Mouse (Mus musculus) neural tube, embryonic 11.5 days (tissue): ENCODE measurements around the gene Herc2. TPM values are rescaled to one million over a fixed set of nuclear protein-coding genes. Genes with fewer than 3 reads are reported as not detected.

Source experiments
- ATAC-seq: fragments of 200-750 bp; cut with Nextera tagmentation; 2 replicates; pipeline ENCODE4 v1.8.0; 2017; ENCODE audit warnings: moderate number of reproducible peaks, mild to moderate bottlenecking, moderate TSS enrichment, moderate library complexity; ENCODE audit not compliant: insufficient read depth, low FRiP score, low TSS enrichment
- DNase-seq: peaks from one replicate; pipeline ENCODE4 v3.0.0-alpha.2; 2015; ENCODE audit warnings: low spot score
- H3K27ac ChIP-seq: fragments of 300-500 bp; sonication (generic); 2 replicates; pipeline ENCODE4 v1.5.1; 2014; ENCODE audit warnings: low read depth, mild to moderate bottlenecking, low read length
- H3K27me3 ChIP-seq: fragments of 300-500 bp; sonication (generic); 2 replicates; pipeline ENCODE4 v1.6.1; 2014; ENCODE audit warnings: mild to moderate bottlenecking, low read length, mixed read lengths; ENCODE audit not compliant: control insufficient read depth, insufficient read depth
- H3K36me3 ChIP-seq: fragments of 300-500 bp; sonication (generic); 2 replicates; pipeline ENCODE4 v1.6.1; 2014; ENCODE audit warnings: mild to moderate bottlenecking, low read length, moderate library complexity, mixed read lengths; ENCODE audit not compliant: control insufficient read depth, insufficient read depth
- H3K4me1 ChIP-seq: fragments of 300-500 bp; sonication (generic); 2 replicates; pipeline ENCODE4 v1.6.1; 2014; ENCODE audit warnings: low read length, mixed read lengths; ENCODE audit not compliant: control insufficient read depth, insufficient read depth
- H3K4me2 ChIP-seq: fragments of 300-500 bp; sonication (generic); 2 replicates; pipeline ENCODE4 v1.6.1; 2014; ENCODE audit warnings: low read depth, mild to moderate bottlenecking, moderate library complexity
- H3K4me3 ChIP-seq: fragments of 300-500 bp; sonication (generic); 2 replicates; pipeline ENCODE4 v1.5.1; 2014; ENCODE audit warnings: low read depth, low read length
- H3K9ac ChIP-seq: fragments of 300-500 bp; sonication (generic); 2 replicates; pipeline ENCODE4 v1.6.1; 2014; ENCODE audit warnings: mild to moderate bottlenecking, low read length
- H3K9me3 ChIP-seq: fragments of 300-500 bp; sonication (generic); 2 replicates; pipeline ENCODE4 v1.6.1; 2016; ENCODE audit warnings: low read length; ENCODE audit not compliant: control insufficient read depth
- WGBS: fragments of 180-500 bp; shearing (Covaris S2); extraction: QIAGEN DNeasy Blood & Tissue Kit; methylation state at CpG from one replicate; pipeline ENCODE4 v1.1.7; 2014; 5-methylcytosine and 5-hydroxymethylcytosine counted together
- polyA plus RNA-seq: library from polyadenylated mRNA; unstranded; fragments of >200 nt; fragmentation: Nextera tagmentation; extraction: Ambion mirVana; gene quantifications from 2 replicates; pipeline ENCODE4 v1.2.1, GENCODE M21; 2014

The Herc2 gene
- polyA plus RNA-seq, 1 experiment from 2014 or later = 31.3 TPM

DNA sequence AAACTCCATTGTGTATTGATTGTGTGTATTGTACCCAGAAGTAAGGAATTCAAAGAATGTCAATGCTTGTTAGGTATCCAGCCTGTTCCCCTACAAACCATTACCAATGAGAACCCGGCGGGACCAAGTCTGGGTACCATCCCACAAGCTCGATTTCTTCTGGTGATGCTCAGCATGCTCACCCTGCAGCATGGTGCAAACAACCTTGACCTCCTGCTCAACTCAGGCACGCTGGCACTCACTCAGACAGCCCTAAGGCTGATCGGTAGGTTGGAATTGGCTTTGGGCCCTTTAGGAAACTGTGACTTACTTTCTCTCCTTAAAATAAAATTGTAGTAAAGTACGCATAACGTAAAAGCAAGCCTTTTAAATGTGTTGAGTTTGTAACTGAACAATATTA lies 88.7 kb downstream of the Herc2 start:
- ATAC-seq = no peak
- Histone ChIP-seq H3K36me3 (no peaks in the 10 kb centered on the region), H3K27me3 (no peaks in the 10 kb centered on the region), H3K4me2 (no peak overlapping the region), H3K27ac (no peak overlapping the region), H3K4me3 (no peak overlapping the region), H3K9me3 (no peaks in the 10 kb centered on the region), H3K4me1 (no peaks in the 10 kb centered on the region), H3K9ac (no peak overlapping the region)
- 91% methylated on average over 7 of the region's 7 CpGs for WGBS
- no peak for DNase-seq

GRCm38 (mm10) chr7:56146424-56146823 lies 96.4 kb downstream of the Herc2 start:
- H3K27ac ChIP-seq = no peak overlapping the region
- no peaks in the 10 kb centered on the region for H3K27me3 ChIP-seq
- 95% methylated on average over 3 of the region's 3 CpGs for WGBS
- H3K36me3 ChIP-seq = no peaks in the 10 kb centered on the region
- no peak overlapping the region for H3K9ac ChIP-seq
- H3K9me3 ChIP-seq = no peaks in the 10 kb centered on the region
- no peak overlapping the region for H3K4me3 ChIP-seq
- no peak for ATAC-seq
- H3K4me2 ChIP-seq = no peak overlapping the region
- H3K4me1 ChIP-seq = no peaks in the 10 kb centered on the region
- DNase-seq = no peak

DNA sequence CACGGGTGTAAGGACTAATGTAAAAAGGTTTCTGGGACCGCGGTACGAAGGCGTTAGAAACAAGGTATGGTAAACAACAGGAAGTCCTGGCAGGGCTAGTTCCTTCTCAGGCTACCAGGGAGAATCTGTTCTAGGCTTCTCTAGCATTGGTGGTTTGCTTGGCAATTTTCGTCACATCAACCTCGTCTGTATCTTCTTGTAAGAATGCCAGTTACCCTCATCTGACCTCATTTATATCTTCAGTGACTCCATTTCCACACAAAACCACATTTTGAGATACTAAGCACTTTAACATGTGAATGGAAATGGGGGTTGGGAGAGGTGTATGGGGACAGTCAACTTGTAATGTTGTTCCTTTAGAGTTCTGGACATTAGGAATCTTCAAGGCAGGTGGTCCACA lies 98.9 kb downstream of the Herc2 start:
- ATAC-seq (no peak), DNase-seq (no peak)
- WGBS = 93% methylated on average over 7 of the region's 7 CpGs
- H3K27me3 ChIP-seq = no peaks in the 10 kb centered on the region
- no peak overlapping the region for H3K4me2 ChIP-seq
- no peaks in the 10 kb centered on the region for H3K9me3 ChIP-seq
- no peak overlapping the region for H3K27ac ChIP-seq
- H3K36me3 ChIP-seq = peaks cover 6% of the 10 kb centered on the region; the same call in 1 of the 2 replicates
- no peak overlapping the region for H3K4me3 ChIP-seq
- H3K4me1 ChIP-seq = no peaks in the 10 kb centered on the region
- H3K9ac ChIP-seq = no peak overlapping the region

DNA sequence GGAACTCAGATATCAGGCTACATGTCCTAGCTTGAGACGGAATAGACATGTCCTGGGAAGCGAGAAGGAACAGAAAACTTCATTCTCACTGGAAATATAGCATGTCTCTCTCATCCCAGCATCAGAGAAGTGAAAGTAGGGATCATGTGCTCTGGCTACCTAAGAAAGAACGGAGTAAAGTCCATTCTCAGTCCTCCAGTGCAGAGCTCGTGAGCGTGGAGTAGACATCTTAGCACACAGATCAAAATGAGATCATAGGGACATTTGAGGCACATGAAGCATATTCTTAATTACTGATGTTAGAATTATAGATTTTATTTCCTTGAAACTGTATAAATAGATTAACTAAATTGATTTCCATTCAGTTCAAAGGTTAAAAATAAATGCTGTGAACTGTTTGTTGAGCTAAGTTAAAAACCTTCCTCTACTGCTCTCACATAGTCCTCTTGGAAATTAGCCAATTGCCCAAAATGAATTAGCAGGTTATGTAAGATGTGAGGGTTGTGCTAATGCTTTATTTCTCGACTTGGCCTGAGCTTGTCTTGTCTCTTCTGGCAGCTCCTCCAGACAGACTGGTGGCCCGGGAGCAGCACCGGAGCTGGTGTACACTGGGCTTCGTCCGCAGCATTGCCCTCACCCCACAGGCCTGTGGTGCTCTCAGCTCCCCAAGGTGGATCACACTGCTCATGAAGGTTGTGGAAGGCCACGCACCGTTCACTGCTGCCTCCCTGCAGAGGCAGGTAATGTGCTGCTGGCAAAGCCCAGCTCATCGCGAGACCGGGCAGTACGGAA lies 102.1 kb downstream of the Herc2 start:
- Histone ChIP-seq H3K4me3 (no peak overlapping the region), H3K4me1 (no peaks in the 10 kb centered on the region), H3K27ac (no peak overlapping the region), H3K36me3 (peaks cover 6% of the 10 kb centered on the region; the same call in 1 of the 2 replicates), H3K9me3 (no peaks in the 10 kb centered on the region), H3K9ac (no peak overlapping the region), H3K4me2 (no peak overlapping the region), H3K27me3 (no peaks in the 10 kb centered on the region)
- WGBS = 92% methylated on average over 16 of the region's 16 CpGs
- DNase-seq (no peak), ATAC-seq (no peak)

GRCm38 (mm10) chr7:56153161-56153560 lies 103.2 kb downstream of the Herc2 start:
- H3K36me3 ChIP-seq = peaks cover 6% of the 10 kb centered on the region; the same call in 1 of the 2 replicates
- WGBS = 96% methylated on average over 9 of the region's 9 CpGs
- no peak for ATAC-seq

GRCm38 (mm10) chr7:56153625-56154024 lies 103.6 kb downstream of the Herc2 start:
- Histone ChIP-seq H3K9me3 (no peaks in the 10 kb centered on the region), H3K27me3 (no peaks in the 10 kb centered on the region), H3K27ac (no peak overlapping the region), H3K4me2 (no peak overlapping the region), H3K4me1 (no peaks in the 10 kb centered on the region), H3K9ac (no peak overlapping the region), H3K4me3 (no peak overlapping the region), H3K36me3 (peaks cover 6% of the 10 kb centered on the region; the same call in 1 of the 2 replicates)
- no peak for ATAC-seq
- no peak for DNase-seq
- 90% methylated on average over 12 of the region's 12 CpGs for WGBS

More at GRCm38 (mm10) chr7:56153161-56153560, 103.2 kb downstream of the Herc2 start:
- Histone ChIP-seq H3K27me3 (no peaks in the 10 kb centered on the region), H3K4me2 (no peak overlapping the region), H3K9me3 (no peaks in the 10 kb centered on the region), H3K4me1 (no peaks in the 10 kb centered on the region), H3K27ac (no peak overlapping the region), H3K4me3 (no peak overlapping the region), H3K9ac (no peak overlapping the region)
- DNase-seq = no peak

GRCm38 (mm10) chr7:56163316-56163715 lies 113.3 kb downstream of the Herc2 start:
- H3K27me3 ChIP-seq = no peaks in the 10 kb centered on the region
- no peaks in the 10 kb centered on the region for H3K4me1 ChIP-seq
- H3K9ac ChIP-seq = no peak overlapping the region
- H3K9me3 ChIP-seq = no peaks in the 10 kb centered on the region
- H3K4me2 ChIP-seq = no peak overlapping the region
- 93% methylated on average over 4 of the region's 4 CpGs for WGBS
- no peak overlapping the region for H3K4me3 ChIP-seq
- DNase-seq (no peak), ATAC-seq (no peak)
- no peak overlapping the region for H3K27ac ChIP-seq
- H3K36me3 ChIP-seq = peaks cover 2% of the 10 kb centered on the region; the same call in 1 of the 2 replicates

GRCm38 (mm10) chr7:56168713-56169112 lies 118.7 kb downstream of the Herc2 start:
- no peak overlapping the region for H3K4me3 ChIP-seq
- DNase-seq (no peak), ATAC-seq (no peak)
- H3K4me2 ChIP-seq = no peak overlapping the region
- H3K4me1 ChIP-seq = no peaks in the 10 kb centered on the region
- no peak overlapping the region for H3K9ac ChIP-seq
- peaks cover 2% of the 10 kb centered on the region; the same call in 1 of the 2 replicates for H3K36me3 ChIP-seq
- 69% methylated on average over 7 of the region's 7 CpGs for WGBS
- H3K9me3 ChIP-seq = no peaks in the 10 kb centered on the region
- H3K27me3 ChIP-seq = no peaks in the 10 kb centered on the region
- H3K27ac ChIP-seq = no peak overlapping the region

DNA sequence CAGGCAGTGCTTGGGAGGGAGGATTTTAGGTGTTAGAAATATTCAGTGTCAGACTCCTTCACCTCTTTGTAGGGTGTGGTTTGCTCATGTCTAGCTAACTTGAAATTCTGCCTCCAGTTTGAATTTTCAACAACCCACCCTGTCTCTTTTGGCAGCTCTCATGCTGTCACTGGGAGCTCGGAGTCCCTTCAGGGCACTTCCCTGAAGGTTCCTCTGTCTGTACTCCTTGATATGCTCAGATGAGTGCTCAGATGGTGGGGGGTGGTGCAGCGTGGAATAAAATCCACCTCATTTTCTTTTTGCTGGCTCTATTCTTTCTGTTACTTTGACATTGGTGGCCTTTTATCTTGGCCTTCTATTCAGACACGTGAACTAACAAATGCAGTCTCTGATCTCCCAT lies 127.4 kb downstream of the Herc2 start:
- Histone ChIP-seq H3K27ac (no peak overlapping the region), H3K4me2 (no peak overlapping the region), H3K27me3 (no peaks in the 10 kb centered on the region), H3K4me1 (no peaks in the 10 kb centered on the region), H3K9ac (no peak overlapping the region), H3K36me3 (peaks cover 2% of the 10 kb centered on the region; the same call in 1 of the 2 replicates), H3K9me3 (no peaks in the 10 kb centered on the region), H3K4me3 (no peak overlapping the region)
- no peak for DNase-seq
- WGBS = 87% methylated on average over 3 of the region's 3 CpGs
- ATAC-seq = no peak
